Mouse (Mus musculus): ENCODE results near the gene Cbx2.

Cbx2 gene

GRCm38 (mm10) chr11:119022895-119023615 lies at the start of gene Cbx2:
Gene Cbx2, plus strand, starts transcription at chr11:119022962.
- DNase-seq, result peak; percentile 80 to 83

- DNase-seq, result no peak
Measured at GRCm38 (mm10) chr11:118974340-118974739, 48.4 kb upstream of the Cbx2 start.

GRCm38 (mm10) chr11:118975427-118975826 lies 47.3 kb upstream of the Cbx2 start:
- DNase-seq, result peak in 1 of 2 experiments; percentile 24

GRCm38 (mm10) chr11:118975917-118976316 lies 46.8 kb upstream of the Cbx2 start:
- DNase-seq, result no peak

- DNase-seq, result no peak
Measured at GRCm38 (mm10) chr11:118980388-118980787, 42.4 kb upstream of the Cbx2 start.

- DNase-seq, result no peak
Measured at GRCm38 (mm10) chr11:118981012-118981776, 41.6 kb upstream of the Cbx2 start.

- no peak for DNase-seq
Measured at GRCm38 (mm10) chr11:118982593-118983113, 40.1 kb upstream of the Cbx2 start.

- DNase-seq, result no peak
Measured at GRCm38 (mm10) chr11:118985571-118985970, 37.2 kb upstream of the Cbx2 start.

GRCm38 (mm10) chr11:118987999-118988398 lies 34.8 kb upstream of the Cbx2 start, which contains the start of gene Enpp7:
Gene Enpp7, plus strand, starts transcription at chr11:118988188.
- DNase-seq, result no peak

- peak; percentile 57 to 78 for DNase-seq
Measured at GRCm38 (mm10) chr11:118992781-118993180, 30.0 kb upstream of the Cbx2 start.

- no peak for DNase-seq
Measured at GRCm38 (mm10) chr11:118995448-118995847, 27.3 kb upstream of the Cbx2 start.

- DNase-seq, result no peak
Measured at GRCm38 (mm10) chr11:118997182-118997581, 25.6 kb upstream of the Cbx2 start.

GRCm38 (mm10) chr11:118998540-118999265 lies 24.1 kb upstream of the Cbx2 start:
- peak; percentile 60 to 67 for DNase-seq

- DNase-seq, result no peak
Measured at GRCm38 (mm10) chr11:118999361-118999804, 23.4 kb upstream of the Cbx2 start.

- no peak for DNase-seq
Measured at GRCm38 (mm10) chr11:119000877-119001276, 21.9 kb upstream of the Cbx2 start.

GRCm38 (mm10) chr11:119001493-119002128 lies 21.2 kb upstream of the Cbx2 start:
- DNase-seq, result no peak

GRCm38 (mm10) chr11:119005547-119006275 lies 17.1 kb upstream of the Cbx2 start:
- no peak for DNase-seq

- DNase-seq, result no peak
Measured at GRCm38 (mm10) chr11:119006462-119006861, 16.3 kb upstream of the Cbx2 start.

GRCm38 (mm10) chr11:119007461-119008456 lies 15.0 kb upstream of the Cbx2 start:
- DNase-seq, result peak in 1 of 2 experiments; percentile 38

- DNase-seq, result no peak
Measured at GRCm38 (mm10) chr11:119014455-119014854, 8.3 kb upstream of the Cbx2 start.
